Mouse (Mus musculus) forebrain, embryonic 16.5 days (tissue): ENCODE measurements at regions not wholly inside any gene's neighbourhood (a gene's known extent, or its start where the extent isn't known, plus 50 kb on each side); places are given as distances from the start of the nearest gene placed in this dataset.

ENCODE experiments used
- ATAC-seq: fragments of 200-750 bp; cut with Nextera tagmentation; 2 replicates; pipeline ENCODE4 v1.8.0; 2017; ENCODE audit warnings: mild to moderate bottlenecking, moderate library complexity
- H3K27ac ChIP-seq: fragments of 300-500 bp; sonication (generic); 2 replicates; pipeline ENCODE4 v1.5.1; 2014; ENCODE audit warnings: low read length, control low read depth
- H3K27me3 ChIP-seq: fragments of 300-500 bp; sonication (generic); replicated peaks from 2 replicates; pipeline ENCODE4 v1.6.1; 2014; ENCODE audit warnings: low read length; ENCODE audit not compliant: control insufficient read depth, insufficient read depth
- H3K36me3 ChIP-seq: fragments of 300-500 bp; sonication (generic); 2 replicates; pipeline ENCODE4 v1.6.1; 2014; ENCODE audit not compliant: control insufficient read depth, insufficient read depth
- H3K4me1 ChIP-seq: fragments of 300-500 bp; sonication (generic); replicated peaks from 2 replicates; pipeline ENCODE4 v1.6.1; 2014; ENCODE audit warnings: low read length; ENCODE audit not compliant: control insufficient read depth, insufficient read depth
- H3K4me2 ChIP-seq: fragments of 300-500 bp; sonication (generic); 2 replicates; pipeline ENCODE4 v1.6.1; 2014; ENCODE audit warnings: mild to moderate bottlenecking, low read length, control low read depth
- H3K4me3 ChIP-seq: fragments of 300-500 bp; sonication (generic); replicated peaks from 2 replicates; pipeline ENCODE4 v1.5.1; 2014; ENCODE audit warnings: mild to moderate bottlenecking, low read length, control low read depth
- H3K9ac ChIP-seq: fragments of 300-500 bp; sonication (generic); replicated peaks from 2 replicates; pipeline ENCODE4 v1.6.1; 2014; ENCODE audit warnings: low read depth, low read length, control low read depth
- H3K9me3 ChIP-seq: fragments of 300-500 bp; sonication (generic); 2 replicates; pipeline ENCODE4 v1.6.1; 2016; ENCODE audit warnings: low read length; ENCODE audit not compliant: control insufficient read depth
- WGBS: fragments of 180-500 bp; shearing (Covaris S2); extraction: QIAGEN DNeasy Blood & Tissue Kit; methylation state at CpG from one replicate; pipeline ENCODE4 v1.1.7; 2014; 5-methylcytosine and 5-hydroxymethylcytosine counted together

DNA sequence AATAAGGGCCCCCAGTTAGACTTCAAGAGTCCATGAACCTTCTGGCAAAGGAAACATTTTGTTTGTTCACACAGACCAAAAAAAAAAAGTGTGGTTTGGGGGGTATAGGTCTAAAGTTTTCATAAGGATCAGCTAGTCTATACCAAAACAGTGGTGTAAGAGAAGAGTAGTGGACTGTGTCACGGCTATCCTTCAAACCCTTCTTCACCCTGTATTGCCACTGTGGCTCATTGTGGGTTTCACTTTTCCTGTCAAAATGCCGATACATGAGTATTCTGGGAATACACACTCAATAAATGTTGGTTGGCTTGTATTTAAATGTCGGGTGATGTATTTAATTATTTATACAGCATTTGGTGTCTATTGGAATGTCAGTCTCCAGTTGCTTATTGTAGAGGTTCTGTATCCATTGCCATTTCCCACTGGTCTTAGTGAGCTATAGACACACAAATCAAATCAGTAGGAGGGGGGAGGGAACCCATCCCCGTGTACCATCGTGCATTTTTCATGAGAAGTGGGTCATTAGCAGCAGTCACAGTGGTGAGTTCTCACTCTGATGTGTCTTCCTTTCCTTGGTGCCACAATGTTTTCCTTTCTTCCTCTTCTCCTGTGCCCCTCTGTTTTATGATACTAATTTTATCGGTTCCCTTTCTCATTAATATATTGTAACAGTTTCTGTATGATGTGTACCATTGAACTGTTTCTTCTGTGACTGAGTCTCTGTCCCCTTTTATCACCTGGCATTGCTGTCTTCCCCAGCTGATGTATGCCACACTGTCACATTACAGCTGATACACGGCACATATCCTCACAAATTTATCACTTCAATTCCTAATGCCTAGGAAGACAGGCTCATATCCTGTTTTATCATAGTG, 187.8 kb upstream of the Tsc22d2 start:
- Histone ChIP-seq H3K4me3 (no peak overlapping the region), H3K9me3 (no peaks in the 10 kb centered on the region), H3K9ac (no peak overlapping the region), H3K27ac (no peak overlapping the region), H3K36me3 (no peaks in the 10 kb centered on the region), H3K27me3 (no peaks in the 10 kb centered on the region), H3K4me1 (no peaks in the 10 kb centered on the region), H3K4me2 (no peak overlapping the region)
- WGBS = 83% methylated on average over 7 of the region's 7 CpGs
- no peak for ATAC-seq

- no peaks in the 10 kb centered on the region for H3K9me3 ChIP-seq
- no peak overlapping the region for H3K4me2 ChIP-seq
- H3K4me3 ChIP-seq = no peak overlapping the region
- 83% methylated on average over 5 of the region's 5 CpGs for WGBS
- H3K27ac ChIP-seq = no peak overlapping the region
- H3K36me3 ChIP-seq = no peaks in the 10 kb centered on the region
- H3K27me3 ChIP-seq = no peaks in the 10 kb centered on the region
- no peak overlapping the region for H3K9ac ChIP-seq
- no peaks in the 10 kb centered on the region for H3K4me1 ChIP-seq
- ATAC-seq = no peak
These were observed 187.2 kb upstream of the Tsc22d2 start for GRCm38 (mm10) chr3:58227322-58227627.

- no peaks in the 10 kb centered on the region for H3K27me3 ChIP-seq
- H3K4me1 ChIP-seq = no peaks in the 10 kb centered on the region
- H3K36me3 ChIP-seq = no peaks in the 10 kb centered on the region
- no peak overlapping the region for H3K4me3 ChIP-seq
- ATAC-seq = 0 out of 2 replicates have a peak, but pooled peaks have one; percentile 12
- no peak overlapping the region for H3K27ac ChIP-seq
- WGBS = 79% methylated on average over 3 of the region's 3 CpGs
- no peaks in the 10 kb centered on the region for H3K9me3 ChIP-seq
- no peak overlapping the region for H3K9ac ChIP-seq
- H3K4me2 ChIP-seq = no peak overlapping the region
These were observed 186.3 kb upstream of the Tsc22d2 start for GRCm38 (mm10) chr3:58228189-58228588.

- Histone ChIP-seq H3K36me3 (no peaks in the 10 kb centered on the region), H3K4me2 (no peak overlapping the region), H3K9me3 (no peaks in the 10 kb centered on the region), H3K27me3 (no peaks in the 10 kb centered on the region), H3K4me3 (no peak overlapping the region), H3K9ac (no peak overlapping the region), H3K4me1 (no peaks in the 10 kb centered on the region), H3K27ac (no peak overlapping the region)
- no peak for ATAC-seq
- WGBS = 20% methylated on average over 2 of the region's 2 CpGs
These were observed 182.8 kb upstream of the Tsc22d2 start for GRCm38 (mm10) chr3:58231746-58232145.

DNA sequence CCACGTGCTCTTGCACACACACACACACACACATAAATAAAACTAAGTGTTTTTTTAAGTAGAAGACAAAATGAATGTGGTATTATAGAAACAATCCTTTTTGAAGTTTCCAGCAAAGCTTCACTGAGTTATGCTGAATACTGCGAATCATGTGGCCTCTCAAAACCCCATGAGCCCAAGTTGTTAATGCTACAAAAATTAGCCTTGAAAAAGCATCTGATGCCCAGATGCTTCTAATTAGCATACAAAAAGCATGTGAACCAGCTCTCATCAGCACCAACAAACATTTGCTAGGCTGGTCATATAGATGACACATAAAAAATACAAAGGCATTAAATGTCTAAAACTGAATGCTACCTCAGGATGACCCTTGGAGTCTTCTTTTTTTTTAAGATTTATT, 181.2 kb upstream of the Tsc22d2 start:
- Histone ChIP-seq H3K36me3 (no peaks in the 10 kb centered on the region), H3K4me3 (no peak overlapping the region), H3K27ac (no peak overlapping the region), H3K4me1 (no peaks in the 10 kb centered on the region), H3K9ac (no peak overlapping the region), H3K4me2 (no peak overlapping the region), H3K9me3 (no peaks in the 10 kb centered on the region), H3K27me3 (no peaks in the 10 kb centered on the region)
- no peak for ATAC-seq
- 84% methylated on average over 2 of the region's 2 CpGs for WGBS

- Histone ChIP-seq H3K4me3 (no peak overlapping the region), H3K4me2 (no peak overlapping the region), H3K9me3 (no peaks in the 10 kb centered on the region), H3K9ac (no peak overlapping the region), H3K27ac (no peak overlapping the region), H3K27me3 (no peaks in the 10 kb centered on the region), H3K4me1 (no peaks in the 10 kb centered on the region), H3K36me3 (no peaks in the 10 kb centered on the region)
- 91% methylated on average over 6 of the region's 6 CpGs for WGBS
- no peak for ATAC-seq
These were observed 179.5 kb upstream of the Tsc22d2 start for GRCm38 (mm10) chr3:58234846-58235630.

DNA sequence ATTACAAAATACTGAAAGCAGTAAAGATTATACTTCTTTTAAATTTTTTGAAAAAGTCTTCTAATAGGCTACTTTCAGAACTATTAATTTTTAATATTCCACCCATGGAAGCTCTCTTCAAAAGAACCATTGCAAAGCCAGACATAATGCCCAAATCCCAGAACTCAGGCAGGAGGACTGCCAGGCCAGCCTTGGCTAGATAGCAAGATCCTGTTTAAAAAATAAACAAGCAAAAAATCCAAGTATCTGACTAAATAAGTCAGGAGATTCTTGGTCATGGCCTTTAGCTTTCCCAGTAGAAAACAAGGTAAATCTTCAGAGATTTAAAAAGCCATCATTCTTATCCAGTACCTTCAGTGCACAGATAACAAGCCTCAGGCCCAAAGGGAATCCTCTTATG, 176.4 kb upstream of the Tsc22d2 start:
- no peak overlapping the region for H3K9ac ChIP-seq
- no peak for ATAC-seq
- no peaks in the 10 kb centered on the region for H3K4me1 ChIP-seq
- H3K9me3 ChIP-seq = no peaks in the 10 kb centered on the region
- H3K36me3 ChIP-seq = no peaks in the 10 kb centered on the region
- no peak overlapping the region for H3K4me2 ChIP-seq
- no peaks in the 10 kb centered on the region for H3K27me3 ChIP-seq
- H3K4me3 ChIP-seq = no peak overlapping the region
- no peak overlapping the region for H3K27ac ChIP-seq

GRCm38 (mm10) chr3:58240775-58241174, 173.7 kb upstream of the Tsc22d2 start:
- WGBS = 76% methylated on average over 4 of the region's 4 CpGs
- H3K9me3 ChIP-seq = no peaks in the 10 kb centered on the region
- H3K27ac ChIP-seq = no peak overlapping the region
- H3K4me3 ChIP-seq = no peak overlapping the region
- H3K36me3 ChIP-seq = no peaks in the 10 kb centered on the region
- H3K4me1 ChIP-seq = no peaks in the 10 kb centered on the region
- no peaks in the 10 kb centered on the region for H3K27me3 ChIP-seq
- H3K4me2 ChIP-seq = no peak overlapping the region
- no peak overlapping the region for H3K9ac ChIP-seq
- ATAC-seq = no peak

DNA sequence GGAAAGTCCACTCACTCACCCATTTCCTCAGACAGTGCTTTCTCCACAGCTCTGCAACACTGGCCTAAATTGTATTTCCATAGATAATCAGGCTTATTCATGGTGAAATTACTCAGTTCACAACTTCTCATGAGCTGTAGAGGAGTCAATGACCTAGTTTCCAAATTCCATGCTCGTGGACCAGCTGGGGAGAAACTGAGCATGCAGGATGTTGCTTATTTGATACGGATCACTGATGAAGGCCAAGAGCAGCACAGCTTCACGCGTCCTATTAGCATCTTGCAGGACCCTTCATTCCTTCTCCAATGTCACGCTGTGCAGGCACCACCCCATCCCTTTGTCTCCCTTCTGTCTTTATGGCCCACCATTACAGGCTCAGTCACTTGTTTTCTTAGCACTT, 169.2 kb upstream of the Tsc22d2 start:
- no peak overlapping the region for H3K9ac ChIP-seq
- H3K4me1 ChIP-seq = no peaks in the 10 kb centered on the region
- no peak overlapping the region for H3K27ac ChIP-seq
- 24% methylated on average over 5 of the region's 5 CpGs for WGBS
- no peak for ATAC-seq
- no peaks in the 10 kb centered on the region for H3K36me3 ChIP-seq
- H3K4me3 ChIP-seq = no peak overlapping the region
- H3K27me3 ChIP-seq = no peaks in the 10 kb centered on the region
- H3K4me2 ChIP-seq = no peak overlapping the region
- no peaks in the 10 kb centered on the region for H3K9me3 ChIP-seq
